Mouse (Mus musculus) megakaryocyte, embryonic 14.5 days (primary cell): ENCODE results near the gene BC107364.
"Not testable (repeated sequence)": the region's sequence is repeated elsewhere in the genome, so short reads cannot be mapped to it uniquely, and the experiment has no call there.

Source experiments
- FLI1 ChIP-seq: IDR thresholded peaks from 2 replicates; pipeline ENCODE4 v1.6.1; 2012; ENCODE audit warnings: low read length, inconsistent platforms, mixed read lengths
- GATA1 ChIP-seq: IDR thresholded peaks from 3 replicates; pipeline ENCODE4 v1.6.1; 2012; ENCODE audit warnings: mixed read lengths, low read length, inconsistent platforms, borderline replicate concordance

DNA sequence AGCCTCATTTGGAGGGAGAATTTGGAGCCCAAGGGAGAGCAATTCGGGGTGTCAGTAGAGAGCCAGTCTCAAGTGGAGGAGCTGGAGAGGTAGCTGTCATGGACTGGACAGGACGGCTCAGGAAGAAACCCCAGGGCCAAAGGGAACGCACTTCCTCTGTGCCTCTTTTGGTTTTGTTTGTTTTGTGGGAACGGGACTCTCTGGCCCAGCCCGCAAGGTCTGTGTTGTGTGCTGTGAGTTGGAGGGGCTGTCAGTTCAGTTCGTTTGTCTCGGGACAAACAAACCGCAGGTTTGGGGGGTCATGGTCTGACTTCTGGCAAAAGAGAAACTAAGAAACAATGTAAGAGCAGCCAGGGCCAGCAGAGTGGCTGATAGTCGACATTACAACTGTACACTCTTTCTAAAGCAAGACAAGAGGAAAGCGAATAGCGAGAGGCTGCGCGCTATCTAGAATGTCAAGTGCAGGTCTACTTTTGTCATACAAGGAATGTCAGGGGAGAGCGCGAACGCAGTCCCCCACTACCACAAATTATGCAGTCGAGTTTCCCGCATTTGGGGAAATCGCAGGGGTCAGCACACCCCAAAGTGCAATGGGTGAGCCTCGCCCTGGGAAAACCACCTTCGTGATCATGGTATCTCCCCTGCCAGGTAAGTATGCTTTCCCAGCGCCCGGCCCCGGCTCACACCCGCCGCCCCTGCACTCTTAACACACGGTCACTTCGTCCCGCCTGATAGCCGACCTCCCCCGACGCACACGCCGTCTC lies 34.1 kb upstream of the BC107364 start:
- TF ChIP-seq GATA1, FLI1: not testable (repeated sequence)
